Mouse (Mus musculus): ENCODE measurements around the gene Ctsz.

Ctsz gene

DNA sequence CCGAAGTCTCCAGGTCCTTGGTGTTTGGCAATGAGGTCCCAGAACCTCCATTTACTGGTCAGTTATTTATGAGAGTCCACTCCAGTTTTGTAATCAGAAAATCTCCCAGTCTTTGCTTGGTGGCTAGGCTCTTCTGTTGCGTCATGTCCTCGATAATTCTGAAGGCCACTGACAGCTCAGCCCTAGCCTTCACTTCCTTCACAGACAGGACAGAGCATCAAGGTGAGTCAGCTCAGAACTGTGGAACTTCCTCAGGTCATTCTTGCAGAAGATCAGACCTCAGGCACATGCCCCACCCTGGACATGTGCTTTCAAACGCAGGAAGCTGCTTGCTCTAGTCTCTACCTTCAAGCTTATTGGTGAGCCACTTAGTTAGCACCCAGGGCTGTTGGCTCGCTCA is 45.5 kb downstream of the Ctsz start:
- DNase-seq (ENCODE audit: low spot score), result no peak

DNA sequence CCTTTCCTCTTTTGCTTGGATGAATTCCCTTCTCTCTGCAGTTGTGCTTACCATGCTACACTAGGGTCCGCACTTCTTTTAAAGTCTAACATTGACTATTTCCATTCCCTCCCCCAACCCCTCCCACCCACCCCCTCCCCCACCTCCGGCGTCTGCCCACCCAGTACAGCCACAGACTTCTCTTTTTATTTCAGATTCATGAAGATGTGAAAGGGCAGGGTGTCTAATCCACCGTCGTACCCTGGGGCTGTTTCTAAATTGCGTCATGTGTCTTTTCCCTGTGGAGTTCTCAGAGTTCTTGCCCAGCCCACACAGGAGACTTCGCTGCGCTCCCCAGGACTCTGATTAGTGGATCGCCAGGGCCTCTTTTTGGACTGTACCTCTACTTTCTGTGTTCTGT is 46.3 kb downstream of the Ctsz start:
- no peak for DNase-seq (ENCODE audit: low spot score)

DNA sequence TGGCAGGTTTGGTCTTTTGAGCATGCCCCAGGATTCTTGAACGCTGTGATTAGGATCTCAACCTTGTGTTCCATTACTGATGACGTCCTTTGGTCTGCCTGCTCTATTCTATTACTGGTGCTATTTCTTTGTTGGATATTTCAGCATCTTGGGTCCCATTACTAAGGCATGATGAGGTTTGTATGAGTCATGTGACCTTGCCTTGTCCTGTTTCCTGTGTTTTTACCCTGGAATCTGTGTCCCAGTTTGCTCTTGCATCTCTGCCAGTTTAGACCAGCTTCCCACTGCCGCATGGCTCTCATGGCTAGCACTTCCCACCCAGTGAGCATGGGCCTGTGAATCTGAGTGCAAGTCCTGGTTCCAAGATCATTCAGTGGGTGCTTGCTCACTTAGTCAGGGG is 46.9 kb downstream of the Ctsz start:
- DNase-seq (ENCODE audit: low spot score), result no peak

DNA sequence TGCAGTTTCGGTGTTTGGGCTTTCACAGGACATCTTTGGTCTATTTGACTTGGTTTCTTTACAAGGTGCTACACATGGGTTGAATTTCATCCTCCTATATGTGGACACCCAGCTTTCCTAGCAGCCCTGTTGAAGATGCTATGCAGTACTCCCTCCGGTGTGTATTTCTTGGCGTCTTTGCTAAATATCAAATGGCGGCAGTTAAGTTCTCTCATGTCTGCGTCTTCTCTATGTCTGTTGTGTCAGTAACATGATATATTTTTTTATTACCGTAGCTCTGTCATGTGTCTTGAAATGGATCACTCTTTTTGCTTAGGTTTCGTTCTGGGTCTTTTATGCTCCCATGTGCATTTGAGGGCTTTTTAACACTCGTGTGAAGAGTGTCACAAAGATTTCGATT is 57.8 kb downstream of the Ctsz start:
- DNase-seq (ENCODE audit: low spot score), result no peak

Measured in T-cell, adult 2 months (primary cell).